Mouse (Mus musculus) lung, embryonic 15.5 days (tissue): Measurements from ENCODE around the gene Thap2. TPM values are rescaled to one million over a fixed set of nuclear protein-coding genes. Genes with fewer than 3 reads are reported as not detected.

Experiments
- ATAC-seq: fragments of 200-750 bp; cut with Nextera tagmentation; 2 replicates; pipeline ENCODE4 v1.8.0; 2017; ENCODE audit warnings: moderate number of reproducible peaks, borderline replicate concordance; ENCODE audit not compliant: low FRiP score, low TSS enrichment; ENCODE audit errors: extremely low read depth
- H3K27ac ChIP-seq: fragments of 300-500 bp; sonication (generic); 2 replicates; pipeline ENCODE4 v1.5.1; 2015; ENCODE audit warnings: moderate library complexity, mild to moderate bottlenecking, inconsistent platforms
- H3K27me3 ChIP-seq: fragments of 300-500 bp; sonication (generic); 2 replicates; pipeline ENCODE4 v1.6.1; 2015; ENCODE audit warnings: inconsistent platforms
- H3K36me3 ChIP-seq: fragments of 300-500 bp; sonication (generic); 2 replicates; pipeline ENCODE4 v1.6.1; 2015; ENCODE audit warnings: inconsistent platforms
- H3K4me1 ChIP-seq: fragments of 300-500 bp; sonication (generic); 2 replicates; pipeline ENCODE4 v1.6.1; 2015; ENCODE audit warnings: inconsistent platforms
- H3K4me2 ChIP-seq: fragments of 300-500 bp; sonication (generic); 2 replicates; pipeline ENCODE4 v1.6.1; 2015; ENCODE audit warnings: inconsistent platforms, mild to moderate bottlenecking, moderate library complexity
- H3K4me3 ChIP-seq: fragments of 300-500 bp; sonication (generic); 2 replicates; pipeline ENCODE4 v1.5.1; 2015; ENCODE audit warnings: mild to moderate bottlenecking, inconsistent platforms
- H3K9ac ChIP-seq: fragments of 300-500 bp; sonication (generic); 2 replicates; pipeline ENCODE4 v1.6.1; 2015; ENCODE audit warnings: inconsistent platforms
- H3K9me3 ChIP-seq: fragments of 300-500 bp; sonication (generic); 2 replicates; pipeline ENCODE4 v1.6.1; 2016; ENCODE audit warnings: inconsistent platforms
- WGBS: fragments of 180-500 bp; shearing (Covaris S2); methylation state at CpG from one replicate; pipeline ENCODE4 v1.1.7; 2015; 5-methylcytosine and 5-hydroxymethylcytosine counted together
- polyA plus RNA-seq: library from polyadenylated mRNA; unstranded; fragments of >200 nt; fragmentation: Nextera tagmentation; extraction: Ambion mirVana; gene quantifications from 2 replicates; pipeline ENCODE4 v1.2.1, GENCODE M21; 2015

Thap2 gene
- polyA plus RNA-seq, 1 experiment from 2014 or later = 19.5 TPM

GRCm38 (mm10) chr10:115382846-115383643, 1.2 kb downstream of the Thap2 start:
- Histone ChIP-seq H3K27me3 (no peaks in the 10 kb centered on the region), H3K4me2 (peak overlapping the region; percentile 59), H3K9ac (peak overlapping the region; percentile 85), H3K36me3 (0 out of 2 replicates have a peak, but pooled peaks cover 2% of the 10 kb centered on the region), H3K4me1 (peaks cover 23% of the 10 kb centered on the region), H3K9me3 (no peaks in the 10 kb centered on the region), H3K27ac (peak overlapping the region; percentile 99; the same call in 1 of the 2 replicates), H3K4me3 (peak overlapping the region; percentile 90)
- ATAC-seq = no peak
- 22% methylated on average over 12 of the region's 12 CpGs for WGBS

- H3K36me3 ChIP-seq = no peaks in the 10 kb centered on the region
- no peak overlapping the region for H3K27ac ChIP-seq
- H3K9ac ChIP-seq = no peak overlapping the region
- no peak overlapping the region for H3K4me3 ChIP-seq
- H3K4me2 ChIP-seq = no peak overlapping the region
- 76% methylated on average over 2 of the region's 2 CpGs for WGBS
- no peaks in the 10 kb centered on the region for H3K9me3 ChIP-seq
- peaks cover 14% of the 10 kb centered on the region for H3K4me1 ChIP-seq
- ATAC-seq = no peak
- no peaks in the 10 kb centered on the region for H3K27me3 ChIP-seq
Observed at GRCm38 (mm10) chr10:115381506-115382084, 2.6 kb downstream of the Thap2 start.

- Histone ChIP-seq H3K36me3 (no peaks in the 10 kb centered on the region), H3K4me3 (peak overlapping the region; percentile 62), H3K9me3 (no peaks in the 10 kb centered on the region), H3K27ac (0 out of 2 replicates have a peak overlapping the region, but pooled peaks have one; percentile 97), H3K4me1 (peaks cover 6% of the 10 kb centered on the region; the same call in 1 of the 2 replicates), H3K4me2 (peak overlapping the region; percentile 81), H3K27me3 (no peaks in the 10 kb centered on the region), H3K9ac (no peak overlapping the region)
- WGBS = 73% methylated on average over 4 of the region's 4 CpGs
- no peak for ATAC-seq
Observed at GRCm38 (mm10) chr10:115363151-115363550, 21.1 kb downstream of the Thap2 start.

- peak overlapping the region; percentile 62 for H3K4me3 ChIP-seq
- peak overlapping the region; percentile 81 for H3K4me2 ChIP-seq
- no peaks in the 10 kb centered on the region for H3K36me3 ChIP-seq
- H3K9ac ChIP-seq = peak overlapping the region; percentile 49
- H3K9me3 ChIP-seq = no peaks in the 10 kb centered on the region
- H3K4me1 ChIP-seq = peaks cover 6% of the 10 kb centered on the region; the same call in 1 of the 2 replicates
- 3% methylated on average over 9 of the region's 9 CpGs for WGBS
- H3K27me3 ChIP-seq = no peaks in the 10 kb centered on the region
- ATAC-seq = peak; percentile 11; the same call in 1 of the 2 replicates
- H3K27ac ChIP-seq = peak overlapping the region; percentile 97
Observed at GRCm38 (mm10) chr10:115362623-115362964, 21.6 kb downstream of the Thap2 start.

GRCm38 (mm10) chr10:115361840-115362622, 22.2 kb downstream of the Thap2 start, which contains the start of gene Tmem19:
Gene Tmem19 (minus strand): TSS chr10:115362501.
- H3K9me3 ChIP-seq = no peaks in the 10 kb centered on the region
- H3K27ac ChIP-seq = peak within 1 kb of the TSS; percentile 97
- H3K4me1 ChIP-seq = peaks cover 6% of the 10 kb centered on the region; the same call in 1 of the 2 replicates
- peak; percentile 100 for ATAC-seq
- H3K4me2 ChIP-seq = peak within 1 kb of the TSS; percentile 81
- peak within 1 kb of the TSS; percentile 62 for H3K4me3 ChIP-seq
- H3K27me3 ChIP-seq = no peaks in the 10 kb centered on the region
- H3K36me3 ChIP-seq = no peaks in the 10 kb centered on the region
- H3K9ac ChIP-seq = peak within 1 kb of the TSS; percentile 58
- WGBS = under 1% methylated on average over 57 of the region's 58 CpGs

- no peak for ATAC-seq
- no peak overlapping the region for H3K27ac ChIP-seq
- no peak overlapping the region for H3K4me3 ChIP-seq
- WGBS = 86% methylated on average over 7 of the region's 7 CpGs
- H3K4me1 ChIP-seq = peaks cover 6% of the 10 kb centered on the region; the same call in 1 of the 2 replicates
- H3K9me3 ChIP-seq = no peaks in the 10 kb centered on the region
- H3K4me2 ChIP-seq = no peak overlapping the region
- H3K27me3 ChIP-seq = no peaks in the 10 kb centered on the region
- H3K9ac ChIP-seq = no peak overlapping the region
- 0 out of 2 replicates have a peak, but pooled peaks cover 3% of the 10 kb centered on the region for H3K36me3 ChIP-seq
Observed at GRCm38 (mm10) chr10:115359066-115359465, 25.2 kb downstream of the Thap2 start.

- 91% methylated on average over 17 of the region's 17 CpGs for WGBS
- Histone ChIP-seq H3K9me3 (no peaks in the 10 kb centered on the region), H3K36me3 (0 out of 2 replicates have a peak, but pooled peaks cover 3% of the 10 kb centered on the region), H3K4me1 (peaks cover 6% of the 10 kb centered on the region; the same call in 1 of the 2 replicates), H3K9ac (no peak overlapping the region), H3K4me2 (no peak overlapping the region), H3K27me3 (no peaks in the 10 kb centered on the region), H3K4me3 (no peak overlapping the region), H3K27ac (no peak overlapping the region)
- ATAC-seq = no peak
Observed at GRCm38 (mm10) chr10:115358216-115358919, 25.9 kb downstream of the Thap2 start.

GRCm38 (mm10) chr10:115356106-115356505, 28.1 kb downstream of the Thap2 start:
- H3K27me3 ChIP-seq = no peaks in the 10 kb centered on the region
- H3K4me1 ChIP-seq = no peaks in the 10 kb centered on the region; the same call in 1 of the 2 replicates
- no peak overlapping the region for H3K27ac ChIP-seq
- H3K36me3 ChIP-seq = 0 out of 2 replicates have a peak, but pooled peaks cover 3% of the 10 kb centered on the region
- no peak overlapping the region for H3K9ac ChIP-seq
- no peak overlapping the region for H3K4me2 ChIP-seq
- H3K9me3 ChIP-seq = no peaks in the 10 kb centered on the region
- WGBS = 83% methylated on average over 6 of the region's 7 CpGs
- H3K4me3 ChIP-seq = no peak overlapping the region
- ATAC-seq = no peak

GRCm38 (mm10) chr10:115355016-115355415, 29.2 kb downstream of the Thap2 start:
- Histone ChIP-seq H3K27ac (no peak overlapping the region), H3K4me3 (no peak overlapping the region), H3K9me3 (no peaks in the 10 kb centered on the region), H3K4me2 (no peak overlapping the region), H3K9ac (no peak overlapping the region), H3K4me1 (no peaks in the 10 kb centered on the region), H3K27me3 (no peaks in the 10 kb centered on the region), H3K36me3 (0 out of 2 replicates have a peak, but pooled peaks cover 3% of the 10 kb centered on the region)
- no peak for ATAC-seq
- WGBS = 86% methylated on average over 6 of the region's 6 CpGs

- H3K27ac ChIP-seq = no peak overlapping the region
- no peak overlapping the region for H3K4me2 ChIP-seq
- 65% methylated on average over 6 of the region's 6 CpGs for WGBS
- H3K9ac ChIP-seq = no peak overlapping the region
- no peaks in the 10 kb centered on the region for H3K9me3 ChIP-seq
- no peak for ATAC-seq
- H3K36me3 ChIP-seq = 0 out of 2 replicates have a peak, but pooled peaks cover 3% of the 10 kb centered on the region
- no peaks in the 10 kb centered on the region for H3K4me1 ChIP-seq
- H3K27me3 ChIP-seq = no peaks in the 10 kb centered on the region
- no peak overlapping the region for H3K4me3 ChIP-seq
Observed at GRCm38 (mm10) chr10:115354553-115354952, 29.7 kb downstream of the Thap2 start.

- 74% methylated on average over 2 of the region's 2 CpGs for WGBS
- no peaks in the 10 kb centered on the region for H3K9me3 ChIP-seq
- H3K9ac ChIP-seq = no peak overlapping the region
- no peaks in the 10 kb centered on the region for H3K4me1 ChIP-seq
- ATAC-seq = no peak
- H3K36me3 ChIP-seq = no peaks in the 10 kb centered on the region
- no peak overlapping the region for H3K27ac ChIP-seq
- H3K4me2 ChIP-seq = no peak overlapping the region
- H3K4me3 ChIP-seq = no peak overlapping the region
- no peaks in the 10 kb centered on the region for H3K27me3 ChIP-seq
Observed at GRCm38 (mm10) chr10:115350810-115351397, 33.3 kb downstream of the Thap2 start.
